Mouse (Mus musculus) limb, embryonic 14.5 days (tissue): Measurements from ENCODE around the gene Pet117. TPM values are rescaled to one million over a fixed set of nuclear protein-coding genes. Genes with fewer than 3 reads are reported as not detected.

Experiments used
- ATAC-seq: fragments of 200-750 bp; cut with Nextera tagmentation; 2 replicates; pipeline ENCODE4 v1.8.0; 2017; ENCODE audit warnings: low read depth, moderate number of reproducible peaks, moderate TSS enrichment; ENCODE audit not compliant: low FRiP score
- DNase-seq: peaks from one replicate; pipeline ENCODE4 v3.0.0-alpha.2; 2015; ENCODE audit warnings: low spot score
- H3K27ac ChIP-seq: fragments of 300-500 bp; sonication (generic); replicated peaks from 2 replicates; pipeline ENCODE4 v1.5.1; 2014; ENCODE audit warnings: low read depth, mild to moderate bottlenecking, low read length, moderate library complexity, mixed read lengths
- H3K27me3 ChIP-seq: fragments of 300-500 bp; sonication (generic); 2 replicates; pipeline ENCODE4 v1.6.1; 2014; ENCODE audit warnings: low read length, mixed read lengths; ENCODE audit not compliant: control insufficient read depth, insufficient read depth
- H3K36me3 ChIP-seq: fragments of 300-500 bp; sonication (generic); 2 replicates; pipeline ENCODE4 v1.6.1; 2014; ENCODE audit warnings: mild to moderate bottlenecking, low read length, moderate library complexity, mixed read lengths; ENCODE audit not compliant: control insufficient read depth, insufficient read depth
- H3K4me1 ChIP-seq: fragments of 300-500 bp; sonication (generic); 2 replicates; pipeline ENCODE4 v1.6.1; 2014; ENCODE audit warnings: antibody characterized with exemption, low read length, mixed read lengths; ENCODE audit not compliant: control insufficient read depth, insufficient read depth
- H3K4me2 ChIP-seq: fragments of 300-500 bp; sonication (generic); replicated peaks from 2 replicates; pipeline ENCODE4 v1.6.1; 2014; ENCODE audit warnings: low read depth, mild to moderate bottlenecking, low read length, moderate library complexity; ENCODE audit not compliant: severe bottlenecking
- H3K4me3 ChIP-seq: fragments of 300-500 bp; sonication (generic); replicated peaks from 2 replicates; pipeline ENCODE4 v1.5.1; 2014; ENCODE audit warnings: low read length
- H3K9ac ChIP-seq: fragments of 300-500 bp; sonication (generic); 2 replicates; pipeline ENCODE4 v1.6.1; 2014; ENCODE audit warnings: mild to moderate bottlenecking, low read depth, low read length, moderate library complexity; ENCODE audit not compliant: severe bottlenecking
- H3K9me3 ChIP-seq: fragments of 300-500 bp; sonication (generic); 2 replicates; pipeline ENCODE4 v1.6.1; 2016; ENCODE audit warnings: low read length; ENCODE audit not compliant: control insufficient read depth
- POLR2A ChIP-seq: fragments of 200-500 bp; IDR thresholded peaks from 2 replicates; pipeline ENCODE4 v1.8.0; 2012; ENCODE audit warnings: inconsistent platforms, mild to moderate bottlenecking, moderate library complexity, borderline replicate concordance; ENCODE audit not compliant: insufficient read depth, insufficient read length; ENCODE audit errors: extremely low read depth
- WGBS: fragments of 180-500 bp; shearing (Covaris S2); extraction: QIAGEN DNeasy Blood & Tissue Kit; methylation state at CpG from one replicate; pipeline ENCODE4 v1.1.7; 2014; 5-methylcytosine and 5-hydroxymethylcytosine counted together
- polyA plus RNA-seq, 2 experiments: library from polyadenylated mRNA; depleted of rRNA in 1 of 2; stranded (reverse) in 1 of 2; unstranded in 1 of 2; fragments of >200 nt; fragmentation: Nextera tagmentation in 1 of 2; extraction: Ambion mirVana in 1 of 2; gene quantifications; 2 replicates each; pipeline versions ENCODE4 v1.2.1 to v1.2.3; 2012 to 2014

Pet117 gene
- polyA plus RNA-seq, 2 experiments = not detected

DNA sequence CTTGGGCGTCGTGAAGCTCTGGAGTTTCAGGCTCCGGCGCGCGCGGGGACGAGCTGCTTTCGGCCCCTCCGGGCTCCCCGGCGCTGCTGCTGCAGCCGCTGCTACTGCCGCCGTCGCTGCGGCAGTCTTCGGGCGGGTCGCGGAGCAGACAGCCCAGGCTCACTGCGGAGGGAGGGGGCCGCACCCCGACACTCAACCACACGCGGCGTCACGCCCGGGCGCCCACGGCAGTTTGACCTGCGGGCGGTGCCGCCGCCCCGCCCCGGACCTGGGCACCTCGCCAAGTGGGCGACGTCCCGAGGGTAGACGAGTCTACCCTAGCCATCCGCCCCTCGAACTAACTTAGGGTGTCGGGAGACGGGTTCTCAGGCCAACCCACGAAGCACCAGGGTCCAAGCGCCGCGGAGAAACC lies 37.8 kb upstream of the Pet117 start:
- Histone ChIP-seq H3K36me3 (no peaks in the 10 kb centered on the region), H3K9ac (peak overlapping the region; percentile 48), H3K4me3 (peak overlapping the region; percentile 59), H3K9me3 (no peaks in the 10 kb centered on the region), H3K27ac (no peak overlapping the region), H3K4me1 (peaks cover 23% of the 10 kb centered on the region; the same call in 1 of the 2 replicates), H3K4me2 (peak overlapping the region; percentile 99), H3K27me3 (peaks cover 67% of the 10 kb centered on the region)
- no peak for TF ChIP-seq POLR2A
- no peak for DNase-seq
- 0% methylated on average over 21 of the region's 50 CpGs for WGBS
- peak; percentile 25; the same call in 1 of the 2 replicates for ATAC-seq

- peak within 1 kb of the TSS; percentile 99 for H3K4me2 ChIP-seq
- H3K27ac ChIP-seq = no peak within 1 kb of the TSS
- H3K9ac ChIP-seq = peak within 1 kb of the TSS; percentile 48
- WGBS = under 1% methylated on average over 53 of the region's 62 CpGs
- H3K27me3 ChIP-seq = peaks cover 67% of the 10 kb centered on the region
- no peaks in the 10 kb centered on the region for H3K9me3 ChIP-seq
- H3K4me1 ChIP-seq = peaks cover 23% of the 10 kb centered on the region; the same call in 1 of the 2 replicates
- no peak for ATAC-seq
- TF ChIP-seq POLR2A = no peak
- no peaks in the 10 kb centered on the region for H3K36me3 ChIP-seq
- peak within 1 kb of the TSS; percentile 59 for H3K4me3 ChIP-seq
- peak; percentile 40 for DNase-seq
These were observed 37.1 kb upstream of the Pet117 start, which contains the start of gene Ovol2 for GRCm38 (mm10) chr2:144331401-144332302. Gene Ovol2, minus strand, starts transcription at chr2:144332146.

GRCm38 (mm10) chr2:144332486-144332885 lies 36.3 kb upstream of the Pet117 start:
- 3% methylated on average over 9 of the region's 9 CpGs for WGBS
- no peak overlapping the region for H3K9ac ChIP-seq
- TF ChIP-seq POLR2A = no peak

GRCm38 (mm10) chr2:144333138-144333842 lies 35.5 kb upstream of the Pet117 start:
- TF ChIP-seq POLR2A = no peak
- H3K4me2 ChIP-seq = peak overlapping the region; percentile 99
- no peaks in the 10 kb centered on the region for H3K9me3 ChIP-seq
- 8% methylated on average over 28 of the region's 28 CpGs for WGBS
- no peak overlapping the region for H3K9ac ChIP-seq
- no peak overlapping the region for H3K27ac ChIP-seq
- peak overlapping the region; percentile 59 for H3K4me3 ChIP-seq
- no peaks in the 10 kb centered on the region for H3K36me3 ChIP-seq
- DNase-seq (no peak), ATAC-seq (no peak)
- peaks cover 64% of the 10 kb centered on the region for H3K27me3 ChIP-seq
- peaks cover 23% of the 10 kb centered on the region; the same call in 1 of the 2 replicates for H3K4me1 ChIP-seq

More at GRCm38 (mm10) chr2:144332486-144332885, 36.3 kb upstream of the Pet117 start:
- ATAC-seq (no peak), DNase-seq (no peak)
- Histone ChIP-seq H3K27ac (no peak overlapping the region), H3K4me3 (peak overlapping the region; percentile 59), H3K36me3 (no peaks in the 10 kb centered on the region), H3K4me1 (peaks cover 23% of the 10 kb centered on the region; the same call in 1 of the 2 replicates), H3K9me3 (no peaks in the 10 kb centered on the region), H3K27me3 (peaks cover 64% of the 10 kb centered on the region), H3K4me2 (peak overlapping the region; percentile 99)

DNA sequence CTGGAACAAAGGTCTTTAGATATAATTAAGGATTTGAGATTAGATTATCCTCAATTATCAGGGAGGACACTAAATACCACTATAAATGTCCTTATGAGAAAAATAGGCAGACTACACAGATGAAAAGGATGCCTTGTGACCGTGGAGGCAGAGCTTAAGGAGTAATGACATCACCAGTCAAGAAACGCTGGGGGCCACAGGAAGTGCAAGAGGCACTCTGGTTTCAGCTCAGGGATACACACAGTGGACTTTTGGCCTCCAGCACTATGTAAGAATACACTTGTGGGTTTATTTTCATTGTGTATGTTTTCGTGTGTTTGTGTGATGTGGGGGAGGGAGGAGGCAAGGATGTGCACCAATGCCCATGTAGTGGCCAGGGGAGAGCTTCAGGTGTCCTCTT lies 31.6 kb upstream of the Pet117 start:
- Histone ChIP-seq H3K9ac (no peak overlapping the region), H3K36me3 (no peaks in the 10 kb centered on the region), H3K4me1 (peaks cover 5% of the 10 kb centered on the region; the same call in 1 of the 2 replicates), H3K9me3 (no peaks in the 10 kb centered on the region), H3K4me3 (no peak overlapping the region), H3K4me2 (no peak overlapping the region), H3K27me3 (peaks cover 28% of the 10 kb centered on the region), H3K27ac (no peak overlapping the region)
- WGBS = 60% methylated on average over 3 of the region's 3 CpGs
- TF ChIP-seq POLR2A = no peak
- DNase-seq (no peak), ATAC-seq (no peak)
